Mouse (Mus musculus) induced T-regulatory cell, adult 2 months (primary cell): ENCODE measurements at regions not wholly inside any gene's neighbourhood (a gene's known extent, or its start where the extent isn't known, plus 50 kb on each side); places are given as distances from the start of the nearest gene placed in this dataset.
"Not testable (repeated sequence)": the region's sequence is repeated elsewhere in the genome, so short reads cannot be mapped to it uniquely, and the experiment has no call there.

ENCODE experiments used
- DNase-seq: peaks from one replicate; pipeline ENCODE4 v3.0.0-alpha.2; 2012; ENCODE audit warnings: low read depth

GRCm38 (mm10) chr7:63997997-63998396, 59.3 kb upstream of the Klf13 start:
- no peak for DNase-seq

- no peak for DNase-seq
Observed at GRCm38 (mm10) chr7:63996581-63997098, 57.9 kb upstream of the Klf13 start.

GRCm38 (mm10) chr7:63995255-63995980, 56.7 kb upstream of the Klf13 start:
- DNase-seq, result no peak

DNA sequence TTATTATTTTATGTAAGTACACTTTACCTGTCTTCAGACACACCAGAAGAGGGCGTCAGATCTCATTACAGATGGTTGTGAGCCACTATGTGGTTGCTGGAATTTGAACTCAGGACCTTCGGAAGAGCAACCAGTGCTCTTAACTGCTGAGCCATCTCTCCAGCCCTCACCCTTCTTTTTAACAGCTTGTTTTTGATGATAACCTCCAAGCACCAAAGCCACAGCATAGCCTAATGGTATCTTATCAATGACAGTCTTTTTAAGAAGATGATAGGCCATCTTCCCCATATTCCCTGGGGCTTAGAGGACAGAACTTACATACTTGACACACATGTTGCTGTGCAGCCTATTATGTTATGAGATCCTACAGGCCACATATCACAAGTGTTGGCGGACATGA, 56.1 kb upstream of the Klf13 start:
- DNase-seq, result not testable (repeated sequence)

DNA sequence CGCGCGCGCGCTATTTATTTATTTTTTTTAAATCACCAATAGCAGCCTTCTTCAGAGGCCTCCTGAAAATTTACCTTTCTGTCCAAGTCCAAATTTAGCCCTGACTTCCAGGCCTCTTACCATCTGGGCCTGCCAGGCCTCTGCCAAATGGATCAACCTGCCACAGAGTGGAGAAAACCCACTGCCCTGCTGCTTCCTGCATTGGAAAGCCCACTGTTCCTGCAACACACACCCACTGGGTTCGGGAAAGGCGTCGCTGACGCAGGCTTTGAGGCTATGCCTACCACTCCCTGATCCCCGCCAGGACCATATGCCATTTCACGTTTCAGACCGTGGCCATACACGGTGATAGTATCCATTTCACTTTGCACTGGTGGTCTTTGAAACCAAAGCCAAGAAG, 53.4 kb upstream of the Klf13 start:
- DNase-seq, result no peak

- no peak for DNase-seq
Observed at GRCm38 (mm10) chr7:63991085-63992010, 52.6 kb upstream of the Klf13 start.

DNA sequence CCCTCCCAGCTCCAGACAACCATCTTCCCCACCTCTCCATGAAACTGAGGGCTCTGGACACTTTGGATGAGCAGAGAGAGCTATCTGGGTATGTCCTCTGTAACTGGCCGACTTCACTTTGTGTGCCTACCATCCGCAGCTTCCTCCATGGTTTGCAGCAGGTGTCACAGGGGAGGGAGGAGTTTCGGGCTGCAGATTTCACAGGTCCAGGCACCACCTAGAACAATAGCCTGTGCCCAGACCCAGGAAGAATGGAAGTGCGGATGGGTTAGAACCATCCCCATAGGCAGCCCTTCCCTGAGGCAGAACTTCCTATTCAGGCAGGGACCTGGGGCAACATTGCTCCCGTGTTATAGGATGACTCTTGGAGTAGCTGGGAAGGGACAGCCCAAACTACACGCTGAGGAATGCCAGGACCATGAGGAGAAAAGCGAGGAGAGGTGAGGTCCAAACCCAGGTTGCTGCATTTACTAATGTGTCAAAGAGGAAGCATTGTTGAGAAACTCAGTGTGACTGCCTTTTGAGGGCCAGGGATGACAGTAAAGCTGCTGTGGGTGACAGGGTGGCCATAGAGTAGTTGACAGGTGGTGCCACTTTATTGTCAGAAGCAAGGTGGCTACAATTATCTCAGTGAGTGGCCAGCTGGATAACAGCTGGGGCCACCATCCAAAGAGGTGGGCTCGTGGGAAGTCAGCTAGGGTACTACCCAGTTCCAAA, 51.8 kb upstream of the Klf13 start:
- no peak for DNase-seq

DNA sequence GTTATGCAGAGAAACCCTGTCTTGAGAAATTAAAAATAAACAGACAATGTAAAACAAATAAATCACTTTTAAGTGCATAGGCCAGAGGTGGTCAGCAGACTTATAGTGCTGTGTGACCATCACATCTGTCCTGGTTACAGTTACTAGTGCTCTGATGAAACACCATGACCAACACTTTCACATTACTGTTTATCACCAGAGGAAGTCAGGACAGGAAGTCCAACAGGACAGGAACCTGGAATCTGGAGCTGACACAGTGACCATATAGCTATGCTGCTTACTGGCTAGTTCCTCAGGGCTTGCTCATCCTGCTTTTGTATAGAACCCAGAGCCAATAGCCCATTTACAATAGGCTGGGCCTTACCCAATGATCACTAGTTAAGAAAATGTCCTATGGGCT, 51.0 kb upstream of the Klf13 start:
- DNase-seq, result no peak
